8 mouse cellular contexts compared by ENCODE assay signal in genomic region chr1:86488326-86488725, GRCm38 (mm10). TPM values are rescaled to one million over a fixed set of nuclear protein-coding genes. Genes with fewer than 3 reads are reported as not detected.
A peak's percentile ranks its signal among the peaks of the same experiment; 100 is the strongest.
DNase-seq lines count a peak whose midpoint lies in the region; ATAC-seq and TF ChIP-seq lines count a peak whose summit lies in the region.

No protein-coding gene starts in this region.

- TF ChIP-seq CTCF in lung, postnatal 0 days (IDR thresholded peaks at IDR 0.05), result no peak

- H3K36me3 ChIP-seq in lung, postnatal 0 days (ENCODE audit: insufficient read depth, low read length), result no peaks in the 10 kb centered on the region
- H3K36me3 ChIP-seq in embryonic facial prominence, embryonic 15.5 days, result no peaks in the 10 kb centered on the region
- no peaks in the 10 kb centered on the region for H3K36me3 ChIP-seq in midbrain, embryonic 15.5 days (replicated peaks)

- no peaks in the 10 kb centered on the region for H3K27me3 ChIP-seq in lung, postnatal 0 days (replicated peaks; ENCODE audit: insufficient read depth, low read length)
- H3K27me3 ChIP-seq in embryonic facial prominence, embryonic 15.5 days, result no peaks in the 10 kb centered on the region
- no peaks in the 10 kb centered on the region for H3K27me3 ChIP-seq in midbrain, embryonic 15.5 days (replicated peaks)

- no peaks in the 10 kb centered on the region for H3K9me3 ChIP-seq in lung, postnatal 0 days (ENCODE audit: low read length)
- no peaks in the 10 kb centered on the region for H3K9me3 ChIP-seq in embryonic facial prominence, embryonic 15.5 days (replicated peaks)
- H3K9me3 ChIP-seq in midbrain, embryonic 15.5 days, result no peaks in the 10 kb centered on the region

- H3K27ac ChIP-seq in lung, postnatal 0 days (ENCODE audit: low read length), result peak overlapping the region; percentile 96
- peak overlapping the region; percentile 97 for H3K27ac ChIP-seq in embryonic facial prominence, embryonic 15.5 days (replicated peaks)
- peak overlapping the region; percentile 97 for H3K27ac ChIP-seq in midbrain, embryonic 15.5 days

- TF ChIP-seq EP300 in lung, postnatal 0 days (IDR thresholded peaks at IDR 0.05), result no peak

- H3K4me2 ChIP-seq in lung, postnatal 0 days (replicated peaks; ENCODE audit: low read depth, low read length), result peak overlapping the region; percentile 74
- peak overlapping the region; percentile 68 for H3K4me2 ChIP-seq in embryonic facial prominence, embryonic 15.5 days (replicated peaks)
- peak overlapping the region; percentile 58 for H3K4me2 ChIP-seq in midbrain, embryonic 15.5 days

- peaks cover 31% of the 10 kb centered on the region; the same call in 1 of the 2 replicates for H3K4me1 ChIP-seq in lung, postnatal 0 days (ENCODE audit: insufficient read depth, low read depth, low read length)
- H3K4me1 ChIP-seq in embryonic facial prominence, embryonic 15.5 days, result peaks cover 31% of the 10 kb centered on the region
- peaks cover 22% of the 10 kb centered on the region for H3K4me1 ChIP-seq in midbrain, embryonic 15.5 days

- ATAC-seq in lung, postnatal 0 days, result no peak
- ATAC-seq in embryonic facial prominence, embryonic 15.5 days (ENCODE audit: insufficient number of reproducible peaks, low FRiP score, low TSS enrichment, low read depth), result no peak
- no peak for ATAC-seq in midbrain, embryonic 15.5 days (replicated peaks)

- H3K4me3 ChIP-seq in lung, postnatal 0 days (ENCODE audit: low read depth, low read length), result peak overlapping the region; percentile 64
- H3K4me3 ChIP-seq in embryonic facial prominence, embryonic 15.5 days (replicated peaks), result peak overlapping the region; percentile 74
- peak overlapping the region; percentile 47 for H3K4me3 ChIP-seq in midbrain, embryonic 15.5 days

- 39% methylated on average over 7 of the region's 7 CpGs for WGBS in lung, postnatal 0 days
- WGBS in embryonic facial prominence, embryonic 15.5 days, result 60% methylated on average over 7 of the region's 7 CpGs
- 45% methylated on average over 7 of the region's 7 CpGs for WGBS in midbrain, embryonic 15.5 days

- no peak for DNase-seq in lung, postnatal 0 days (ENCODE audit: low spot score)
- no peak for DNase-seq in lung, adult 18-20 months
- DNase-seq in kidney, adult 9 months, result peak; percentile 81
- DNase-seq in urinary bladder, postnatal 25 days (ENCODE audit: low spot score), result no peak
- no peak for DNase-seq in left cerebral cortex, adult 18-20 months (ENCODE audit: low spot score in 2 of 2)
- DNase-seq in layer of hippocampus, adult 11-12 months (ENCODE audit: low spot score), result no peak

- peak overlapping the region; percentile 66 for H3K9ac ChIP-seq in lung, postnatal 0 days (replicated peaks; ENCODE audit: low read depth)
- H3K9ac ChIP-seq in embryonic facial prominence, embryonic 15.5 days, result peak overlapping the region; percentile 88
- H3K9ac ChIP-seq in midbrain, embryonic 15.5 days, result peak overlapping the region; percentile 73

RNA-seq across cellular contexts. Expression of gene Ptma, which starts 38.2 kb away (rescaled TPM):
- polyA plus RNA-seq in lung, postnatal 0 days (2015; fragmentation: Nextera tagmentation; extraction: Ambion mirVana), result 1,264 and 1,361 TPM in 2 replicates
- 1,945 and 2,079 TPM in 2 replicates for polyA plus RNA-seq in embryonic facial prominence, embryonic 15.5 days (2015; fragmentation: Nextera tagmentation; extraction: Ambion mirVana)
- 1,373 and 1,532 TPM in 2 replicates for polyA plus RNA-seq in midbrain, embryonic 15.5 days (2015; fragmentation: Nextera tagmentation; extraction: Ambion mirVana)
- 100 to 1,000 TPM; 356 to 357 TPM for total RNA-seq in left cerebral cortex, adult 18-20 months (2021)
